23 mouse cellular contexts compared by ENCODE assay signal in the genomic region with DNA sequence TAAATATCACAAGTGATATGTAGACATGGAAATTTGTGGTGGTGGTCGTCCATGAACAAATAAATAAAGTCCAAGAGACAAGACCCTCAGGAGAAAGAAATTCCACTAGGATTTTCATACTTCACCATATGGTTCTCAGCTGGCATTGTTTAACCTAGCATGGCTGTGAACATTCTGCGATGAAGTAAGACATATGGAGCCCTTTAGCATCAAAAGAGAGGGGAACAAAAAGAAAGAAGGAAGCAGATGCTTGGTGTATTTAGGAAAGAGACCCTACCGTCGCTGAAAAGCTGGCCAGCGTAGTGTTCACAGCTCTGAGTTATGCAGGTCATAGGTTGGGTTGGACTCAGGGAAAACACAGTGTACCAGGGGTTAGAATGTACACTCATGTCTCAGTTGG.
A peak's percentile ranks its signal among the peaks of the same experiment; 100 is the strongest.
DNase-seq lines count a peak whose midpoint lies in the region; ATAC-seq and TF ChIP-seq lines count a peak whose summit lies in the region.
"Had no signal": no experiment of that assay in that cellular context is flagged by ENCODE, and none has a peak within 500 bp of the region (broad histone marks: within the 10 kb centered on the region; RNA-seq: fewer than 3 reads in every experiment).

No protein-coding gene starts in this region.

- no peak for TF ChIP-seq POLR2A in brain, embryonic 14.5 days (IDR thresholded peaks at IDR 0.05; ENCODE audit: borderline replicate concordance, extremely low read depth, insufficient read depth, insufficient read length, poor library complexity, severe bottlenecking)

- H3K9me3 ChIP-seq in forebrain, embryonic 15.5 days: no peaks in the 10 kb centered on the region
- H3K9me3 ChIP-seq in forebrain, embryonic 10.5 days: no peaks in the 10 kb centered on the region
- no peaks in the 10 kb centered on the region for H3K9me3 ChIP-seq in forebrain, postnatal 0 days (ENCODE audit: low read length)
- H3K9me3 ChIP-seq: heart, embryonic 13.5 days; hindbrain, embryonic 12.5 days had no signal

- no peak for TF ChIP-seq CTCF in brain, embryonic 14.5 days (IDR thresholded peaks at IDR 0.05; ENCODE audit: borderline replicate concordance, extremely low read depth, insufficient read depth, insufficient read length)
- TF ChIP-seq CTCF in forebrain, postnatal 0 days (IDR thresholded peaks at IDR 0.05; ENCODE audit: low read depth): no peak

- WGBS in forebrain, embryonic 15.5 days: 46% methylated on average over 5 of the region's 5 CpGs
- WGBS in forebrain, embryonic 10.5 days: 70% methylated on average over 5 of the region's 5 CpGs
- whole genome bisulfite sequencing in forebrain, postnatal 0 days: 46% methylated on average over 5 of the region's 5 CpGs

- no peaks in the 10 kb centered on the region for H3K36me3 ChIP-seq in forebrain, embryonic 15.5 days
- no peaks in the 10 kb centered on the region for H3K36me3 ChIP-seq in forebrain, embryonic 10.5 days (replicated peaks)
- no peaks in the 10 kb centered on the region for H3K36me3 ChIP-seq in forebrain, postnatal 0 days (ENCODE audit: insufficient read depth)
- H3K36me3 ChIP-seq: G1E; heart, embryonic 13.5 days; hindbrain, embryonic 12.5 days had no signal

- peaks cover 3% of the 10 kb centered on the region; the same call in 1 of the 2 replicates for H3K4me1 ChIP-seq in forebrain, embryonic 15.5 days
- peaks cover 3% of the 10 kb centered on the region; the same call in 1 of the 2 replicates for H3K4me1 ChIP-seq in forebrain, embryonic 10.5 days
- no peaks in the 10 kb centered on the region for H3K4me1 ChIP-seq in forebrain, postnatal 0 days (ENCODE audit: insufficient read depth)
- H3K4me1 ChIP-seq: heart, embryonic 13.5 days; hindbrain, embryonic 12.5 days had no signal

- no peak overlapping the region for H3K27ac ChIP-seq in forebrain, embryonic 15.5 days (replicated peaks)
- H3K27ac ChIP-seq in forebrain, embryonic 10.5 days: no peak overlapping the region
- no peak overlapping the region for H3K27ac ChIP-seq in forebrain, postnatal 0 days (ENCODE audit: low read depth, low read length)
- H3K27ac ChIP-seq: heart, embryonic 13.5 days; hindbrain, embryonic 12.5 days had no signal

- no peaks in the 10 kb centered on the region for H3K27me3 ChIP-seq in forebrain, embryonic 15.5 days
- no peaks in the 10 kb centered on the region for H3K27me3 ChIP-seq in forebrain, embryonic 10.5 days (ENCODE audit: poor library complexity, severe bottlenecking)
- no peaks in the 10 kb centered on the region for H3K27me3 ChIP-seq in forebrain, postnatal 0 days (ENCODE audit: insufficient read depth, low read length)
- H3K27me3 ChIP-seq: heart, embryonic 13.5 days; hindbrain, embryonic 12.5 days had no signal

- no peak overlapping the region for H3K4me3 ChIP-seq in forebrain, embryonic 15.5 days
- H3K4me3 ChIP-seq in forebrain, embryonic 10.5 days: no peak overlapping the region
- H3K4me3 ChIP-seq in forebrain, postnatal 0 days (ENCODE audit: low read depth, low read length): no peak overlapping the region
- H3K4me3 ChIP-seq: erythroblast, embryonic 14.5 days; heart, embryonic 13.5 days; hindbrain, embryonic 12.5 days had no signal

- no peak overlapping the region for H3K9ac ChIP-seq in forebrain, embryonic 15.5 days (replicated peaks)
- H3K9ac ChIP-seq in forebrain, postnatal 0 days: no peak overlapping the region
- H3K9ac ChIP-seq: heart, embryonic 13.5 days; hindbrain, embryonic 12.5 days had no signal

- ATAC-seq in forebrain, embryonic 15.5 days (replicated peaks): peak; percentile 88
- ATAC-seq in forebrain, postnatal 0 days: peak; percentile 48
- ATAC-seq: CD4-positive, CD25-positive, alpha-beta regulatory T cell, adult 4 months; hindbrain, embryonic 16.5 days had no signal

- no peak overlapping the region for H3K4me2 ChIP-seq in forebrain, embryonic 15.5 days (replicated peaks)
- H3K4me2 ChIP-seq in forebrain, postnatal 0 days (ENCODE audit: low read depth): no peak overlapping the region
- H3K4me2 ChIP-seq: heart, embryonic 13.5 days; hindbrain, embryonic 12.5 days had no signal

- DNase-seq in embryo, embryonic 10 days (ENCODE audit: low spot score): peak; percentile 18
- DNase-seq in embryo, embryonic 9.5 days (ENCODE audit: extremely low spot score): no peak
- no peak for DNase-seq in forebrain, embryonic 10.5 days (ENCODE audit: extremely low spot score, low spot score)
- peak; percentile 75 for DNase-seq in brain, embryonic 14.5 days (ENCODE audit: low read depth)
- DNase-seq in forebrain, postnatal 0 days: peak; percentile 27
- no peak for DNase-seq in spleen, postnatal 4 days (ENCODE audit: low spot score in 2 of 2)
- DNase-seq in adrenal gland, postnatal 36 days: no peak
- DNase-seq: adrenal gland, adult 8-10 months; B cell, adult 2 months; cerebellum, adult 11-12 months; cerebellum, adult 9-10 months; cerebellum, postnatal 25 days; gastrocnemius, postnatal 36 days; heart, adult 11 months; heart, postnatal 36 days; kidney, adult 18-20 months had no signal

Comparison
In these comparisons a context has a peak if more than half of its experiments do, and no peak if none do; other contexts are left out.
1. DNase-seq: peak in embryo, embryonic 10 days (single experiment), brain, embryonic 14.5 days (single experiment) and forebrain, postnatal 0 days (single experiment); none in embryo, embryonic 9.5 days (single experiment), forebrain, embryonic 10.5 days (single experiment), spleen, postnatal 4 days (0 of 2) and adrenal gland, postnatal 36 days (0 of 2).